Mouse (Mus musculus): ENCODE data around the gene Top3a. TPM values are rescaled to one million over a fixed set of nuclear protein-coding genes. Genes with fewer than 3 reads are reported as not detected.

The Top3a gene
- total RNA-seq, 2 experiments from 2014 or later = 4.7 to 5.3 TPM

DNA sequence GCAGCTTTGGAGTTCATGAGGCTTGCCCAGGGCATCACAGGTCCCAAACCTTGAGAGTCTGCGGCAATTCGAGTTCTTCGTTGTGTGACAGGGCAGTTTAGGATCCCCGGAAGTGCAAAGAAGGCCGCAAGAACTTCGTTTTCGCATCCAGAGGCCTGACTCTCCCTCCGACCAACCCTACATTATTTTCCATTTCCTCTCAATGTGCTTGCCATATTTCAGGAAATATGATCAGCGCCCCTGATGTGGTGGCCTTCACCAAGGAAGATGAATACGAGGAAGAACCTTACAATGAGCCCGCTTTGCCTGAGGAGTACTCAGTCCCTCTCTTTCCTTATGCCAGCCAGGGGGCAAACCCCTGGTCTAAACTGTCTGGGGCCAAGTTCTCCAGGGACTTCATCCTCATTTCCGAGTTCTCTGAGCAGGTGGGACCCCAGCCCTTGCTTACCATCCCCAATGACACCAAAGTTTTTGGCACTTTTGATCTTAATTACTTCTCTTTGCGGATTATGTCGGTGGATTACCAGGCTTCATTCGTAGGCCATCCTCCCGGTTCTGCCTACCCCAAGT lies 721 bp upstream of the Top3a start:
- intact Hi-C loops (cut with DNase I) = loop anchor here (5.0 kb wide), 1 partner anchor 99 kb away; the partner anchor contains the start of gene Tmem11
- DNase-seq (ENCODE audit: extremely low spot score in 1 of 2, low spot score in 2 of 2) = no peak

DNA sequence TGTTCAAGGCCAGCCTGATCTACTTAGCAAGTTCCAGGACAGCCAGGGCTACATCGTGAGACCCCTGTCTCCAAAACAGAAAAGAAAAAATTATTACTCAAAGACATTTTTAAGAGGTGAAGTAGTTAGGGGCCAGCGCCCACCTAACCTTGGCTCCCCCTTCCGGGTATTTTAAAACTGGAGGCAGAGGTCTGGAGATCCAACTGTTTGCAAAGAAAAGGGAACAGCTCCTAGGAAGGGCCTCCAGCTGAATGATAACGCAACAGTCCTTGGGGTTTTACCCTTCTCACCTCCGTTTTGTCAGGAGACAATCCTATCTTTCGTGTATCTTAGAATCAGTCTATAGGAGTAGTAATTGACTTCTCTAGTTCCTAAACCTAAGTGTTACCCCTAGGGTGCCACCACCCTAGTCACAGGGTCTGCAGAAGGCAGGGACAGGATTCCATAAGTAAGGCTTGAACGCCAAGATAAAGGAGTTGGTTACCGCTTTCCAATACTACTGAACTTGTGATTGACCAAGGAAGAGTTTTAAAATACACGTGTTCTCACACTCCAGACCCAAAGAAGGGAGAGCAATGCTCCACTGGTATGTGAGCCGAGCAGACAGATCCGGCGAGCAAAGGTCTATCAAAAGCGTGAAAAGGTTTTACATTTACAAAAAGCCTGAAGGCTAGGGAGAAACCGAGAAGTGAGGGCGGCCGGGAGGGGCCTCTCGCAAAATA lies 897 bp downstream of the Top3a start:
- intact Hi-C loops (cut with DNase I) = loop anchor here (5.0 kb wide), 1 partner anchor 101 kb away; the partner anchor contains the start of gene Tmem11
- peak in 1 of 2 experiments; percentile 11 for DNase-seq (ENCODE audit: extremely low spot score in 1 of 2, low spot score in 2 of 2)

DNA sequence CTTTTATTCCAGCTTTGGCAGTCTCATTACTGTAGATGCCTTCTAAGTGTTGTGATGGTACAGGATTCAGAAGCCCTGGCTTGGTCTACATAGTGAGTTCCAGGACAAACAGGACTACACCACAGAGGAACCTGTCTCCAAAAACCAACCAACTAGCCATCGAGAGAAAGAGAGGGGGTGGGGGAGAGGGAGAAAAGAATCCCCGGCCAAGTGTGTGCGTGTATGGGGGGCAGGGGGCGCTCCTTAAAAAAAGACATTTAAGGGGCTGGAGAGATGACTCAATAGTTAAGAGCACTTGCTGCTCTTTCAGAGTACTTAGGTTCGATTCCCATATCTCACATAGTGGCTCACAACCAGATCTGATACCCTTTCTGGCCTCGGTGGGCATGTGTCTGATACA lies 1.6 kb downstream of the Top3a start:
- DNase-seq (ENCODE audit: extremely low spot score in 1 of 2, low spot score in 2 of 2) = no peak
- intact Hi-C loops (cut with DNase I) = loop anchor here (5.0 kb wide), 1 partner anchor 102 kb away; the partner anchor contains the start of gene Tmem11

DNA sequence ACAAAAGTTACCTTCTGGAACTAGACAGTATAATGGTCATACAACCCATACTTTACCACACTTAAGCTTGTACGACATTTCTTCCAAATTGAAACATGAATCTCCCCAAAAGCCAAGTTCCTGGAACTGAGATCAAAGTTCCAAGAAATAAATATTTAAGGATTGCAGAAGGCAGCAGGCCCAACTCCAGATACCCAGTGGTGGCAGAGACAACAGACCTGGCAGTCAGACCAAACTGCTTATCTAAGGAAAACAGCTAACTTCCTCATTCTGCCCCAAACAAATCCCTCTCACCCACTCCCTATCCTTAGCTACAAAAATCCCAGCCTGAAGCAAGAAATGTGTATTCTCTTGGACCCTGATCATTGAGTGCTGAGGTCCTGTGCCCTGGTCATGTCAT lies 2.3 kb downstream of the Top3a start:
- no peak for DNase-seq (ENCODE audit: extremely low spot score in 1 of 2, low spot score in 2 of 2)
- intact Hi-C loops (cut with DNase I) = loop anchor here (5.0 kb wide), 1 partner anchor 102 kb away; the partner anchor contains the start of gene Tmem11

DNA sequence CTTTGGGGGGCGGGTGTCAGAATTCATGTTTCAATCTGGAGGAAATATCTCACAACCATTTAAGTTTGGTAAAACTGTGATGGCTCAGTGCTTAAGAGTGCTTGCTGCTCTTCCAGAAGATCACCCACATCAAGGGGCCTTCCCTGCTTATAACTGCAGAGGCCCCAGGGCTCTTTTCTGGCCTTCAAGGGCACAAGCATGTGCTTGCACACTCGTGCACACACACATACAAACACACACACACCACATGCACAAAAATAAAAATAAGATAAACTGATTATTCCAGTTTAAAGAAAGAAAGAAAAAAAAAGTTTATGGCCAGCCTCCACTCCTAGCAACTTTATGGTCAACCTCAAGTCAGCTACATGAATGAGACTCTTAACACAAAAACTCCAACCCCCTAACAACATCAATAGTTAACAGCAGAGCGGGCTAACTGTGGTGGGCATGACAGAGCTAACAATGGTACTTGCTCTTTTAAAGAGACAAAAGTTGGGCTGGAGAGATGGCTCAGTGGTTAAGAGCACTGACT lies 2.9 kb downstream of the Top3a start:
- no peak for DNase-seq (ENCODE audit: extremely low spot score in 1 of 2, low spot score in 2 of 2)
- intact Hi-C loops (cut with DNase I) = no loop called here

DNA sequence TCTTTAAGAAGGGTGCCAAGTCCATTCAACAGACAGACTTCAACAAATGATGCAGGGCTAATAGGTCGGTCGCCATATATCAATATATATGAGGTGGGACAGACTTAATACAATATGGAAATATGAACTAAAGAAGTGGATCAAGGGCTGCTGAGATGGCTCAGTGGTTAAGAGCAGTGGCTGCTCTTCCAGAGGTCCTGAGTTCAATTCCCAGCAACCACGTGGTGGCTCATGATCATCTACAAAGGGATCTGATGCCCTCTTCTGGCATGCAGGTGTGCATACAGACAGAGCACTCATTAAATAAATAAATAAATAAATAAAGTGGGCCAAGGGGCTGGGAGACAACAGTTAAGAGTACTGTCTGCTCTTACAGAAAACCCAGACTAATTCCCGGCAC lies 5.0 kb downstream of the Top3a start:
- no peak for DNase-seq (ENCODE audit: extremely low spot score in 1 of 2, low spot score in 2 of 2)
- intact Hi-C loops (cut with DNase I) = no loop called here

DNA sequence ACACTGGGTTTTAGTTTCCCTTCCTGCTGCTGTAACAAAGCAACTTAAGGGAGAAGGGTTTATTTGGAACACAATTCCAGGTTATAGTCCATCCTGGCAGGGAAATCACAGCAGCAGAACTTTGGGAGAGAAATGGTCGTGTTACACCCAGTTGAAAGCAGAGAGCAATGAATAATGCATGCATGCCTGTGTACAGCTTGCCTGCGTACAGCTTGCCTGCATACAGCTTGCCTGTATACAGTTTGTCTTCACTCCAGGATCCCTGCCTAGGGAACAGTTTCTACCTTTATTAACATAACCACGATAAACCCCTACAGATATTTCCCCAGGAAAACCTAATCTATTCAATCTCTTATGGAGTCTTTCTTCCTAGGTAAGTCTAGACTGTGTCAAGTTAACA lies 6.4 kb downstream of the Top3a start:
- intact Hi-C loops (cut with DNase I) = no loop called here
- no peak for DNase-seq (ENCODE audit: extremely low spot score in 1 of 2, low spot score in 2 of 2)

DNA sequence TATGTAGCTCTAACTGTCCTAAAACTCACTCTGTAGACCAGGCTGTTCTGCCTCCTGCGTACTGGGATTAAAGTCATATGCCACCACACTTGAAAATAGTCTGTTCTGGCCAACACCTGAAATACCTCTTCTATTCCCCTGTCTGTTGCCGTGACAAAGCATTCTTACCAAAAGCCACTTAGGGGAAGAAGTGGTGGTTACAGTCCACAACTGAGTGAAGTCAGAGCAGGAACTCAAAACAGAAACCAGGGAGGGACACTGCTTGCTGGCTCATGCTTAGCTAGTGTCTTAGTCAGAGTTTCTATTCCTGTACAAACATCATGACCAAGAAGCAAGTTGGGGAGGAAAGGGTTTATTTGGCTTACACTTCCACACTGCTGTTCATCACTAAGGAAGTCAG lies 7.8 kb downstream of the Top3a start:
- no peak for DNase-seq (ENCODE audit: extremely low spot score in 1 of 2, low spot score in 2 of 2)
- intact Hi-C loops (cut with DNase I) = no loop called here

DNA sequence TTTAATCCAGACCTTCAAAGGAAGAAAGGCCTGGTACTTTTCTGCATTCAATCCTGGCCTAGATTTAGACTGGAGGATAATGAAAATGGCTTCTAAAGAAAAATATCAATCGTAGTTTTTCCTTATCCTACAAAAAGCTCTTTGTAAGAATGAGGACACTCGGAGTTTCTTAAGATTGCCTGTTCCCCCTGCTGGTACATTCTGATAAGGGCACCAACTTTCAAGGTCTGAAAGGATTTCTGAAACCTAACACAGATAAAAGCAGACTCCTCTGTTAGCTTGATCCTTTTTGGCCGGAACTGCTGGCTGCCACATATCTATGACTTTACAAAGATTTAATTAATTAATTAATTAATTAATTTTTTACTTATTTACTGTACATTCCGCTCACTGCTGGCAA lies 10.2 kb downstream of the Top3a start:
- intact Hi-C loops (cut with DNase I) = no loop called here
- DNase-seq (ENCODE audit: extremely low spot score in 1 of 2, low spot score in 2 of 2) = no peak

DNA sequence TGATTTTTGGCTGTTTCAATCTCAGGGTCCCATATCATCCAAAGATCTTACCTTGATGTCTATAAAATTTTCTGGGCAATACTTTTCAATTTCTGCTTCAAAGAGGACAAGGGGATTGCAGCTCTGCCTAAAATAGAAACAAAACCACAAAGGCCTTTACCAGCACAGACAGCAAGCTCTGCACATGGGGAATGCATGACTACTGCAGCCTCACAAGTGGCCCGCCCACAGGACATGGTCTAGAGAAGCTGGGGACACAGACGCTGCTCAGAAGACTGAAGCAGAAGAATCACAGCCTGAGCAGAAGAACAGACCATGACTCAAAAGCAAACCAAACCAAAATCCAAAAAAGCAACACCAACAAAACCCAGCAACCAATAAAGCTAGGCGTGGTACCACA lies 15.5 kb downstream of the Top3a start:
- intact Hi-C loops (cut with DNase I) = no loop called here
- no peak for DNase-seq (ENCODE audit: extremely low spot score in 1 of 2, low spot score in 2 of 2)

DNA sequence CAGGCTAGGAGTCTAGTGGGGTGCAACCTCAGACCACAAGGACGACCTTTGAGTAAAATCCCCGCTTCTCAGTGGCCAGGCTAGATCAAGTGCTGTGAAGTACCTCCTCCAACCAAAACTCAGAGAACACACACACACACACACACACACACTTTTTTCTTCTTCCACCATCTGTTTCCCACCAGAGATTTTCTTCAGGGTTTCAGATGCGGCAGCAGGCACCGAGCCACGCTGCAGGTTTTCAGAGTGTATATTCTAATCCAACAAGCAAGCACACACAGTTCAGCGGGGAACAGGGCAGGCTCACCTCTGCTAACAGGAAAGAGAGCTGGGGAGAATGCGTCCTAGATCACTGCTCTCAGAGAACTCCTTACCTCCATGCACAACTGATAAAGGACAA lies 21.6 kb downstream of the Top3a start:
- DNase-seq (ENCODE audit: extremely low spot score in 1 of 2, low spot score in 2 of 2) = peak in 1 of 2 experiments; percentile 24
- intact Hi-C loops (cut with DNase I) = no loop called here

DNA sequence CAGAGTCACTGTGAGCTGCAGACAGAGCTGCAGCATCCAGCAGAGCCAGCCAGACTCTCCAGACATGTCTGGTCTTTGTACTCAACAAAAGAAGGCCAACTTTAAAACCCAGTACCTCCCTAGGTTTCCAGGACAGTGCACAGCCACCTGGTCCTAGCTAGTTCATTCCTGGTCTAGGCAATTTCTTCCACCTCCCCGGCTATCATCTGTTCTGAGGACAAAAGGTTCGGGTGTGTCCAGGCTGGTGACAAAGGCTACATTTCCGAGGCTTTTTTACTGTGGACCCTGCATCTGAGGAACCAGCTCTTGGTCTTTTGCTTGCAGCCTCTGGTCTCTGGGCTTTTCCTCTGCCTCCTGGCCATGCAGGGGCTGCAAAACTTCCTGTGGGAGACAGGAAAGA lies 36.8 kb downstream of the Top3a start:
- intact Hi-C loops (cut with DNase I) = no loop called here
- DNase-seq (ENCODE audit: extremely low spot score in 1 of 2, low spot score in 2 of 2) = no peak

DNA sequence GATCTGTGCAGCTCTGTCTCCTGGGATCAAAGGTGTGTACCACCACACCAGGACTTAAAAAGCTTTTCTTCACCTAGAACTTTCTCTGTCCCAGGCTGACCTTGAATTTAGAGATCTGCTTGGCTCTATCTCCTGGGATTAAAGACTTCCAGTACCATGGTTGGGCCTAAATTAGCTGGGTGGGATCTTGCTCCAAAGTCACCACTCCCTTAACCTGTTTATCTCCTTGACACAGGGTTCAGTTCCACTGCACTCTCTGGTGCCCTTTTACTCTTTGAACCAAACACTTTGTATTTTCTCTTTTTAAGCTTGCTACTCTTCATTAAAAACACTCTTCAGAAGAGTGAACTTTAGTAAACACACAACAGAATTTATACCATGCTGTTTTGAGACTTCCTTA lies 39.7 kb downstream of the Top3a start:
- DNase-seq (ENCODE audit: extremely low spot score in 1 of 2, low spot score in 2 of 2) = no peak
- intact Hi-C loops (cut with DNase I) = no loop called here

DNA sequence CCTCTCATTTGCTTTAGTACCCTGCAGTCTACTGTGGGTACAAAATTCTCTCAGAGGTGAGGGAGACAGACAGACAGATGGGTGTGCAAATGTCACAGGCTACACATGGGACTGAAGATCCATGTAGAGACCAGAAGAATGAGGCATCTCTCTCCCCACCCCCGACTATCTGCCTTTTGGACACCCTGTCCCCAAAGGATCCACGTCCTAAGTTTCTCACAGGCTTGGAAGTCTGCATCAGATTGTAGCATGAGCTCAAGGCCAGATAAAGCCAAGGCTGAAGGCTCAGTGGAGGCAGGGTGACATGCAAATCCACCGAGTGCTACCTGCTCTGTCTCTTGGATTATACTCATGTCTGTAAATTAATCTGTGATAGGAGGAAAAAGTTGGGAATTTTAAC lies 40.7 kb downstream of the Top3a start:
- intact Hi-C loops (cut with DNase I) = no loop called here
- no peak for DNase-seq (ENCODE audit: extremely low spot score in 1 of 2, low spot score in 2 of 2)

DNA sequence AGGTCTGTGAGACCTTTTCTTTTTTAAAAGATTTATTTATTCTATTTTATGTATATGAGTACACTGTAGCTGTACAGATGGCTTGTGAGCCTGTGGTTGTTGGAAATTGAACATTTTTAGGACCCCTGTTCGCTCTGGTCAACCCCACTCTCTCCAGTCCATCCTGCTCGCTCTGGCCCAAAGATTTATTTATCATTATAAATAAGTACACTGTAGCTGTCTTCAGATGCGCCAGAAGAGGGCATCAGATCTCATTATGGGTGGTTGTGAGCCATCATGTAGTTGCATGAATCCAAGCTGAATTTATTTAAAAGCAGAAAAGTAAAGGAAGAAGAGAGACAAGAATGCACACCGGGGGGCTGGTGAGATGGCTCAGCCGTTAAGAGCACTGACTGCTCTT lies 42.0 kb downstream of the Top3a start:
- no peak for DNase-seq (ENCODE audit: extremely low spot score in 1 of 2, low spot score in 2 of 2)
- intact Hi-C loops (cut with DNase I) = no loop called here

DNA sequence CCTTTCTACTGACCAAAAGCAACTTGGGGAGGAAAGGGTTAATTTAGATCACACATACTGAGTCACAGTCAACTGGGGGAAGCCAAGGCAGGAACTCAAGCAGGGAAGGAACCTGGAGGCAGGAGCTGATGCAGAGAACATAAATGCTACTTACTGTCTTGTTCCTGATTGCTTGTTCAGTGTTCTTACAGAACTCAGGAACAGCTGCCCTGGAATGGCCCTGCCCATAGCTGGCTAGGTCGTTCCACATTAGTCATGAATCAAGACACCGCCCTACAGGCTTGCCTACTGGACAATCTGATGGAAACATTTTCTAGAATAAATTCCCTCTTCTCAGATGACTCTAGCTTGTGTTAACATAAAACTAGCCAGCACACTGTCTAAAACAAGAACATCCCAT lies 43.0 kb downstream of the Top3a start:
- no peak for DNase-seq (ENCODE audit: extremely low spot score in 1 of 2, low spot score in 2 of 2)
- intact Hi-C loops (cut with DNase I) = no loop called here

DNA sequence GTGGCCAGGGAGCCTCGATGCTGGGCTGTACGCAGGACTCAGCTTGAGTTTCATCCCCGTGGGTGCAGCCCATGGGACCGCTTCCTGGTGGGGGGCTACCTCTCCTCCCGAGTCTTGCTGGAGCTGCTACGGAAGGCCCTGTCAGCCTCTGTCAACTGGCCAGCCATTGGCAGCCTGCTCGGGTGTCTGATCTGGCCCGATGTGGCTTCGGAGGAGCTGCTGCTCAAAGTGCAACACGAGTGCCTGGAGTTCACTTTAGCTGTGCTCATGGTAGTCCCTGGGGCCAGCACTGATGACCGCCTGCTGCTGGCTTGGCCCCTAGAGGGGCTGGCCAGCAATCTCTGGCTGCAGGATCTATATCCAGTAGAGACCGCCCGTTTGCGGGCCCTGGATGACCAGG lies 45.9 kb downstream of the Top3a start:
- no peak for DNase-seq (ENCODE audit: extremely low spot score in 1 of 2, low spot score in 2 of 2)

DNA sequence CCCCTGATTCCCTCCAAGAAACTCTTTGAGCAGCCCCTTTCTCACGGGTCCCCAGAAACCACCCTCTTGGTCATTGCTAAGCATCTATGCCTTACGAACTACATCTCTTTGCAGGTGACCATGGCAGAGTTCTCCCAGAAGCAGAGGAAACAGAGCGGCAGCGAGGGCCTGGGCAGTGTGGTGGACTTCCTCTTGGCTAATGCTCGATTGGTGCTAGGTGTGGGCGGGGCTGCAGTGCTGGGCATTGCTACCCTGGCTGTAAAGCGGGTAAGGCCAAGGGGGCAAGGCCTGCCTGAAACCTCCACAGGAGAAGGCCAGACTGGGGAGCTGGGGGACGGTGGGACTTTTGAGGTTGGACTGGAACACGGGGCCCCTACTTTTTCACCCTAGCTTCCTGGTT lies 47.0 kb downstream of the Top3a start:
- intact Hi-C loops (cut with DNase I) = no loop called here
- no peak for DNase-seq (ENCODE audit: extremely low spot score in 1 of 2, low spot score in 2 of 2)

More for the DNA sequence above, 45.9 kb downstream of the Top3a start:
- intact Hi-C loops (cut with DNase I) = no loop called here

DNA sequence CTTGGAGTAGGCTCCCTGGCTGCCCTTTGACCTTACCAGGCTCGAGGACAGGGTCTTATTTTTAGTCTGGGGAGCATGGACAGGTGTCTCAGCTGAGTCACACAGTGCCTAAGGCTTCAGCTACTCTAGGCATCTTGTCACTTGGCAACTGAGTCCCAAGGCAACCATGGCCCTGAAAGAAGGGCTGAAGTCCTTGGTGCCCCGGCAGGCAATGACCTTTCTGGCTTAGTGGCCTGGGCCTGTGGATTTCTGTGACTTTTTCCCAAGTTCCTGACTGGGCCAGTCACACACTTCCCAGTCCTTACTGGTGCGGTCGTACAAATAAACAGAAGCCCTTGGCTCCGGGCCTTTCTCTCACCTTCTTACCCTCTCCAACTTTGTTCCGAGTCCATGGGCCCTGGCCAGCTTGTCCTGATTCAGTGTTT lies 47.9 kb downstream of the Top3a start:
- intact Hi-C loops (cut with DNase I) = no loop called here
- DNase-seq (ENCODE audit: extremely low spot score in 1 of 2, low spot score in 2 of 2) = no peak

DNA sequence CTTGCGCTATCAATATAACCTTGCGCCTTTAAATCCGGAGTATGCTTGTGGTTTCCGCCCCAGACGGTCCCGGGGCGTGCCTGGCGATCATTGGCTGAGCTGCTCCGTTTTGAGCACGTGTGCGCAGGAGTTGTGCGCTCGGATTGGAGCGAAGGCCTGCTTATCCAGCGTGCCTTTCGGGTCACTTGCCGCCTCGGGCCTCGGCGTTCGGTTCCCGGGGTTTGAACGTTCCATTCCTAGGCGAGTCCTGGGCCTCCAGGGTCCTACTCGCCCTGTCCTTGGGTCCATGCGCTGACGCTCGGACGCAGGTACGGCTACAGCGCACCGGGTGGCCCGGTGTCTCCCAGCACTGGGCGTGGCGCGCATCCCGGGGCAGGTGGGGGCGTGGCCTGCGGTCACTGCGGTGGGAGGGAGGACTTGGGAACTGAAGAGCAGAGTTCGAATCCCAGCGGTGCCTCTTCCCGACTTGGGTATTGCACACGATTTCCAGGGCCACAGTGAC lies 48.9 kb downstream of the Top3a start, which contains the start of gene Mief2:
Gene Mief2, plus strand, starts transcription at position 139 of the 502 bp plus-strand sequence.
- intact Hi-C loops (cut with DNase I) = no loop called here
- peak; percentile 95 to 97 for DNase-seq (ENCODE audit: extremely low spot score in 1 of 2, low spot score in 2 of 2)
